8 mouse cellular contexts compared by ENCODE assay signal in genomic region chr13:21258524-21258923, GRCm38 (mm10). TPM values are rescaled to one million over a fixed set of nuclear protein-coding genes. Genes with fewer than 3 reads are reported as not detected.
DNase-seq lines count a peak whose midpoint lies in the region; ATAC-seq lines count a peak whose summit lies in the region.

No protein-coding gene starts in this region.

- no peak overlapping the region for H3K9ac ChIP-seq in neural tube, embryonic 11.5 days (ENCODE audit: low read length)
- no peak overlapping the region for H3K9ac ChIP-seq in limb, embryonic 15.5 days

- no peaks in the 10 kb centered on the region for H3K9me3 ChIP-seq in neural tube, embryonic 11.5 days (ENCODE audit: control insufficient read depth, low read length)
- H3K9me3 ChIP-seq in limb, embryonic 15.5 days, result no peaks in the 10 kb centered on the region

- H3K4me2 ChIP-seq in neural tube, embryonic 11.5 days (ENCODE audit: low read depth), result peak overlapping the region; percentile 62
- peak overlapping the region; percentile 48; the same call in 1 of the 2 replicates for H3K4me2 ChIP-seq in limb, embryonic 15.5 days

- H3K27me3 ChIP-seq in neural tube, embryonic 11.5 days (ENCODE audit: control insufficient read depth, insufficient read depth, low read length), result no peaks in the 10 kb centered on the region
- 0 out of 2 replicates have a peak, but pooled peaks cover 12% of the 10 kb centered on the region for H3K27me3 ChIP-seq in limb, embryonic 15.5 days

- DNase-seq in cerebellum, adult 9-11 months, result peak; percentile 15
- DNase-seq in cerebellum, postnatal 4 days (ENCODE audit: low spot score in 2 of 2), result no peak
- no peak for DNase-seq in neural tube, embryonic 11.5 days (ENCODE audit: low spot score)
- no peak for DNase-seq in neural tube, embryonic 10.5 days (ENCODE audit: extremely low spot score, low spot score)
- no peak for DNase-seq in urinary bladder, postnatal 10 days (ENCODE audit: low spot score)
- no peak for DNase-seq in frontal cortex, postnatal 14 days (ENCODE audit: low spot score in 2 of 2)
- DNase-seq in embryo, embryonic 10.5 days (ENCODE audit: low spot score), result no peak

- no peaks in the 10 kb centered on the region for H3K4me1 ChIP-seq in neural tube, embryonic 11.5 days (ENCODE audit: control insufficient read depth, insufficient read depth, low read length)
- peaks cover 6% of the 10 kb centered on the region; the same call in 1 of the 2 replicates for H3K4me1 ChIP-seq in limb, embryonic 15.5 days

- H3K4me3 ChIP-seq in neural tube, embryonic 11.5 days (ENCODE audit: low read depth, low read length), result peak overlapping the region; percentile 46
- H3K4me3 ChIP-seq in limb, embryonic 15.5 days, result peak overlapping the region; percentile 40

- no peak overlapping the region for H3K27ac ChIP-seq in neural tube, embryonic 11.5 days (ENCODE audit: low read depth, low read length)
- H3K27ac ChIP-seq in limb, embryonic 15.5 days, result no peak overlapping the region

- ATAC-seq in neural tube, embryonic 11.5 days (ENCODE audit: insufficient read depth, low FRiP score, low TSS enrichment), result no peak
- no peak for ATAC-seq in limb, embryonic 15.5 days (ENCODE audit: insufficient number of reproducible peaks, low FRiP score, low TSS enrichment, low read depth)

- no peaks in the 10 kb centered on the region for H3K36me3 ChIP-seq in neural tube, embryonic 11.5 days (ENCODE audit: control insufficient read depth, insufficient read depth, low read length)
- no peaks in the 10 kb centered on the region for H3K36me3 ChIP-seq in limb, embryonic 15.5 days

- WGBS in neural tube, embryonic 11.5 days, result 18% methylated on average over 6 of the region's 6 CpGs
- WGBS in limb, embryonic 15.5 days, result 24% methylated on average over 6 of the region's 6 CpGs

RNA-seq across cellular contexts. Expression of gene Gpx5, which starts 34.0 kb away (rescaled TPM):
- not detected in 2 replicates for polyA plus RNA-seq in neural tube, embryonic 11.5 days (2014; fragmentation: Nextera tagmentation; extraction: Ambion mirVana)
- polyA plus RNA-seq in limb, embryonic 15.5 days (2015; fragmentation: Nextera tagmentation; extraction: Ambion mirVana), result not detected in 2 replicates

RNA-seq across cellular contexts. Expression of gene Gpx6, which starts 53.4 kb away (rescaled TPM):
- polyA plus RNA-seq in neural tube, embryonic 11.5 days (2014; fragmentation: Nextera tagmentation; extraction: Ambion mirVana), result 0.30 TPM in 1 of 2 replicates, not detected in the other
- polyA plus RNA-seq in limb, embryonic 15.5 days (2015; fragmentation: Nextera tagmentation; extraction: Ambion mirVana), result 0.23 TPM in 1 of 2 replicates, not detected in the other
